Mouse (Mus musculus) forebrain, embryonic 14.5 days (tissue): ENCODE measurements around the gene Gm13285. TPM values are rescaled to one million over a fixed set of nuclear protein-coding genes. Genes with fewer than 3 reads are reported as not detected.
"Not testable (repeated sequence)": the region's sequence is repeated elsewhere in the genome, so short reads cannot be mapped to it uniquely, and the experiment has no call there.

Experiments
- ATAC-seq: fragments of 200-750 bp; cut with Nextera tagmentation; 2 replicates; pipeline ENCODE4 v1.8.0; 2017; ENCODE audit warnings: mild to moderate bottlenecking, moderate library complexity
- DNase-seq: peaks from one replicate; pipeline ENCODE4 v3.0.0-alpha.2; 2015; ENCODE audit warnings: low spot score
- H3K27ac ChIP-seq: fragments of 300-500 bp; sonication (generic); 2 replicates; pipeline ENCODE4 v1.5.1; 2014; ENCODE audit warnings: low read depth, mild to moderate bottlenecking, control low read depth, low read length, moderate library complexity
- H3K27me3 ChIP-seq: fragments of 300-500 bp; sonication (generic); replicated peaks from 2 replicates; pipeline ENCODE4 v1.6.1; 2014; ENCODE audit warnings: low read length, control low read depth, mixed read lengths; ENCODE audit not compliant: control insufficient read depth, insufficient read depth
- H3K36me3 ChIP-seq: fragments of 300-500 bp; sonication (generic); 2 replicates; pipeline ENCODE4 v1.6.1; 2014; ENCODE audit warnings: low read length, control low read depth; ENCODE audit not compliant: control insufficient read depth, insufficient read depth
- H3K4me1 ChIP-seq: fragments of 300-500 bp; sonication (generic); 2 replicates; pipeline ENCODE4 v1.6.1; 2014; ENCODE audit warnings: antibody characterized with exemption, low read length, control low read depth; ENCODE audit not compliant: control insufficient read depth, insufficient read depth
- H3K4me2 ChIP-seq: fragments of 300-500 bp; sonication (generic); 2 replicates; pipeline ENCODE4 v1.6.1; 2014; ENCODE audit warnings: mild to moderate bottlenecking, control low read depth, low read length
- H3K4me3 ChIP-seq: fragments of 300-500 bp; sonication (generic); 2 replicates; pipeline ENCODE4 v1.5.1; 2014; ENCODE audit warnings: low read depth, low read length, control low read depth
- H3K9ac ChIP-seq: fragments of 300-500 bp; sonication (generic); 2 replicates; pipeline ENCODE4 v1.6.1; 2014; ENCODE audit warnings: mild to moderate bottlenecking, low read length, control low read depth, moderate library complexity
- H3K9me3 ChIP-seq: fragments of 300-500 bp; sonication (generic); replicated peaks from 2 replicates; pipeline ENCODE4 v1.6.1; 2016; ENCODE audit warnings: low read length, control low read depth, mixed read lengths; ENCODE audit not compliant: control insufficient read depth
- WGBS: fragments of 180-500 bp; shearing (Covaris S2); extraction: QIAGEN DNeasy Blood & Tissue Kit; methylation state at CpG from one replicate; pipeline ENCODE4 v1.1.7; 2014; 5-methylcytosine and 5-hydroxymethylcytosine counted together
- polyA plus RNA-seq: library from polyadenylated mRNA; unstranded; fragments of >200 nt; fragmentation: Nextera tagmentation; extraction: Ambion mirVana; gene quantifications from 2 replicates; pipeline ENCODE4 v1.2.1, GENCODE M21; 2014

Gm13285 gene
- polyA plus RNA-seq: 0.13 and 0.17 TPM in 2 replicates

- not testable (repeated sequence) for H3K9me3 ChIP-seq, H3K36me3 ChIP-seq, H3K4me1 ChIP-seq, H3K4me2 ChIP-seq, H3K27me3 ChIP-seq, H3K4me3 ChIP-seq, DNase-seq, H3K9ac ChIP-seq, H3K27ac ChIP-seq, ATAC-seq
- WGBS: 0% methylated on average over 1 of the region's 7 CpGs
Observed at GRCm38 (mm10) chr4:88799365-88799764, at the start of gene Gm13285. Gene Gm13285, plus strand, starts transcription at chr4:88799665.

DNA sequence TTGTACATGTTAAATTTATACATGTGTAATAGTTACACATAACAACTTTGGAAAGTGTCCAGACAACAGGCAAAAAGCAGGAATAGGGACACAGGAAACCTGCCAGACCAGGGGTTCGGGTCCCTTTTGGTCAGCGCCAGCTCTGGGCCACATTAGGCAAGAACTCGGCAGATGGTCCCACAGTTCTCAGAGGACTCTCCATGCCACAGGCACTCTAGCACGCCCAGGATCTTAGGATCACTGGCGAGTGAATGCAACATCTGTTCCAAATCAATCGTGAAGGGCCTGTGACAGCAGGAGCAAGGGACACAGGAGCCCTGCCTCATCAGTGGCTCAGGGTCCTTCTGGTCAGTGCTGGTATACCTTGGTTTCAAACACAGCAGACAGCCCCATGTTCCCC lies 49.5 kb upstream of the Gm13285 start:
- WGBS: 77% methylated on average over 6 of the region's 6 CpGs

DNA sequence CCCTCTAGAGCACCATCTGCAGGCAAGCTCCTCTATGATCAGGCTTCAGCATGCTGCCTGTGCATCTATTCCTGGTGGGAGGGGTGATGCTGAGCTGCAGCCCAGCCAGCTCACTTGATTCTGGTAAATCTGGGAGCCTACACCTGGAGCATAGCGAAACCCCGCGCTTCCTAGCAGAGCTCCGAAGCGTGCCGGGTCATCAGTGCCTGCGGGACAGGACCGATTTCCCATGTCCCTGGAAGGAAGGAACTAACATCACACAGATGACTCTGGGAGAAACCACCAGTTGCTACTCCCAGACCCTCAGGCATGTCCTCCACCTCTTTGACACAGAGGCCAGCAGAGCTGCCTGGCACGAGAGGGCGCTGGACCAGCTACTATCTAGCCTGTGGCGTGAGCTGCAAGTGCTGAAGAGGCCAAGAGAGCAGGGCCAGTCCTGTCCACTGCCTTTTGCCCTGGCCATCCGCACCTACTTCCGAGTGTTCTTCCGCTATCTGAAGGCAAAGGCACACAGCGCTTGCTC lies 44.6 kb upstream of the Gm13285 start, which contains the start of gene Gm13271:
Gm13271 (plus strand) TSS at position 51 of the 523 bp plus-strand sequence.
- H3K36me3 ChIP-seq, H3K27me3 ChIP-seq, H3K4me2 ChIP-seq, H3K4me1 ChIP-seq, ATAC-seq, H3K4me3 ChIP-seq, H3K9me3 ChIP-seq, DNase-seq, H3K9ac ChIP-seq, H3K27ac ChIP-seq: not testable (repeated sequence)
- 87% methylated on average over 14 of the region's 15 CpGs for WGBS

More for the DNA sequence above, 49.5 kb upstream of the Gm13285 start:
- H3K9me3 ChIP-seq: no peaks in the 10 kb centered on the region
- H3K27ac ChIP-seq: no peak overlapping the region
- H3K27me3 ChIP-seq: no peaks in the 10 kb centered on the region
- H3K4me1 ChIP-seq: no peaks in the 10 kb centered on the region
- H3K9ac ChIP-seq: no peak overlapping the region
- DNase-seq (no peak), ATAC-seq (no peak)
- no peaks in the 10 kb centered on the region for H3K36me3 ChIP-seq
- H3K4me2 ChIP-seq: no peak overlapping the region
- no peak overlapping the region for H3K4me3 ChIP-seq

DNA sequence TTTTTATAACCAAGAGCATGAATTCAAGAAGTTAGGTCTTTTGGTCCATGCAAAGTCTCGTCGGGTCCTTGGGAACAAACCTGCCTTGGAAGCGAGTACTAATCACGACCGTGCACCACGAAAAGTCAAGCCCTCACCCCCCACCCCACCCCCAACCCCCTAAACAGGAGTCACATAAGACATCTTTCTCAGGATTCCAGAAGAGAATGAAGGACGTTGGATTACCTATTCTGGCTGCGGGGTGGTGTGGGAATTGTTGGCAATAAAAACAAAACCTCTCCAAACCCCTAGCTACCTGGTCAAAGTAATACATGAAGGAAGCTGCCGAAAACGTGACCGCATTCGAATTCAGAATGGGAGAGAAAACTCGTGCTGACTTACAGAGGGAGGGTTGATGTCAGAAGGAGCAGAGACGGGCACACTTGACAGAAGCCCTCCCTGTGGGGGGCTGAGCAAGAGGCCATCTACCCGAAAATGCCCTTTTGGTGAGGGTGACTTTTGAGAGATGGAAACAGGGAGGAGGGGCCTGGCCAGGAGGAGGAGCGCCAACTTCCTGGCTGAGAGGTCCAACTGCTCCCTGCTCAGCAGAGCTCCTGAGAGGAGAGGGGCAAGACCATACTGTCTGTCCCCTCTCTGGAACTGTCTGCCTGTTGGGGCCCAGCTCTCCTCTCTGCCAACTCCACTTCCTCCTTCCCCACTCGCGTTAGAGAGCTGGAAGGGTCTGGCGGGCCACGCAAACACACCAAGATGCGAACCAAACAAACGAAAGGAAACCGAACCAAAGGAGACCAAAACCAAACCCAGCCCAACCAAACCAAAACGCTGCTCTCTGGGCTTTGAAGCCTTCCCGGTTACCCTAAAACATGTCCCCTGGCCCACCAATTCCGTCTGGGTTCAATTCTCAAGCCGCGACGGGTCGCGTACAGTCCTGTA lies 42.6 kb upstream of the Gm13285 start:
- not testable (repeated sequence) for H3K27me3 ChIP-seq, DNase-seq, H3K36me3 ChIP-seq, ATAC-seq, H3K9me3 ChIP-seq, H3K4me1 ChIP-seq
- peak overlapping the region; percentile 68 for H3K4me2 ChIP-seq
- WGBS: 13% methylated on average over 28 of the region's 31 CpGs
- H3K9ac ChIP-seq: peak overlapping the region; percentile 58
- H3K27ac ChIP-seq: peak overlapping the region; percentile 44; the same call in 1 of the 2 replicates
- peak overlapping the region; percentile 37 for H3K4me3 ChIP-seq

- not testable (repeated sequence) for H3K27me3 ChIP-seq, H3K36me3 ChIP-seq, H3K4me1 ChIP-seq, H3K9me3 ChIP-seq
- under 1% methylated on average over 16 of the region's 21 CpGs for WGBS
- peak overlapping the region; percentile 37 for H3K4me3 ChIP-seq
- H3K4me2 ChIP-seq: peak overlapping the region; percentile 68
- peak; percentile 100 for ATAC-seq
- peak; percentile 94 for DNase-seq
- peak overlapping the region; percentile 44; the same call in 1 of the 2 replicates for H3K27ac ChIP-seq
- peak overlapping the region; percentile 58 for H3K9ac ChIP-seq
Observed at GRCm38 (mm10) chr4:88757628-88758031, 41.8 kb upstream of the Gm13285 start.

DNA sequence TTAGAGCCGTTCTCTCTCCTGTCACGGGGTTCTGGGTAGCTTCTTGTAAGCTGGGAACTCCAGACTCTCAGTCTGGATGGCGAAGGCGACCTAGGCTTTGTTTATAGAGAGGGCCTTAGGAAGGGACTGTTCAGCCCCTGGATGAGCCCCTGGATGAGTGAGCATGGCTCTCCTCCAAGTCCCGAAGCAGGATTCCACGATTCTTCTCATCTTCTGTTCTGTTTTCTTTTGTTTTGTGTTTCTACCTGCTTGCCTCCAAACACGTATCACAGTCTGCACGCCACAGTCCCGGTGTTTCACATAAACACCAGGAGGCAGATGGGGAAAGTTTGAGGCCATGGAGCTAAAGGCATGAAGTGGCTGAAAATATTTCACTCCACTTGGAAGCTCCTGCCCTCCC lies 40.7 kb upstream of the Gm13285 start:
- H3K27ac ChIP-seq, DNase-seq, H3K36me3 ChIP-seq, H3K4me1 ChIP-seq, ATAC-seq, H3K9me3 ChIP-seq, H3K9ac ChIP-seq, H3K4me2 ChIP-seq, H3K4me3 ChIP-seq, H3K27me3 ChIP-seq: not testable (repeated sequence)
- 85% methylated on average over 9 of the region's 9 CpGs for WGBS

- not testable (repeated sequence) for H3K4me1 ChIP-seq, ATAC-seq, DNase-seq, H3K9ac ChIP-seq, H3K36me3 ChIP-seq, H3K27ac ChIP-seq, H3K27me3 ChIP-seq, H3K9me3 ChIP-seq
- peak within 1 kb of the TSS; percentile 29 for H3K4me3 ChIP-seq
- 37% methylated on average over 7 of the region's 14 CpGs for WGBS
- H3K4me2 ChIP-seq: peak within 1 kb of the TSS; percentile 52
Observed at GRCm38 (mm10) chr4:88759610-88760268, 39.7 kb upstream of the Gm13285 start, which contains the start of gene Gm13283. Gene Gm13283, plus strand, starts transcription at chr4:88760119.

DNA sequence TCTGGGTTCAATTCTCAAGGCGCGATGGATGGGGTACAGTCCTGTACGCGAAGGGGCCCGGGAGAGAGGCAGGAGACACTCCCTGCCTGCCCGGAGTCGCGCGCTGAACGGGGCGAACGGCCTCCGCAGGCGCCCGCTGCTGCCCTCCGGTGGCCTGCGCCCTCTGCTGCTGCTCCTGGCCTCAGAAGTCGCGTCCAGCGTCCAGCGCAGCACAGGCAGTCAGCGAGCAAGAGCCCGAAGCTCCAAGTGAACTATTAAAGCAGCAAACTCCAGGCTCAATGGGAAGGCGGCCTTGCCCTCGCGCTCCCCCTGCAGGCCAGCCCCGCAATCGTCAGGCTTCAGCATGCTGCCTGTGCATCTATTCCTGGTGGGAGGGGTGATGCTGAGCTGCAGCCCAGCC lies 39.0 kb upstream of the Gm13285 start:
- H3K9me3 ChIP-seq, H3K27ac ChIP-seq, H3K9ac ChIP-seq, H3K4me1 ChIP-seq, H3K36me3 ChIP-seq, H3K27me3 ChIP-seq, ATAC-seq: not testable (repeated sequence)
- Histone ChIP-seq H3K4me2 (peak overlapping the region; percentile 52), H3K4me3 (peak overlapping the region; percentile 29)
- under 1% methylated on average over 23 of the region's 28 CpGs for WGBS
- peak; percentile 73 for DNase-seq
